Mouse (Mus musculus) intestine, embryonic 14.5 days (tissue): ENCODE results near the gene Camk2g. TPM values are rescaled to one million over a fixed set of nuclear protein-coding genes. Genes with fewer than 3 reads are reported as not detected.

Experiments used
- ATAC-seq: fragments of 200-750 bp; cut with Nextera tagmentation; replicated peaks from 2 replicates; pipeline ENCODE4 v1.8.0; 2017; ENCODE audit warnings: low read depth, moderate number of reproducible peaks, moderate TSS enrichment, moderate library complexity; ENCODE audit not compliant: low FRiP score, low TSS enrichment
- DNase-seq: peaks from one replicate; pipeline ENCODE4 v3.0.0-alpha.2; 2018; ENCODE audit warnings: low spot score
- H3K27ac ChIP-seq: fragments of 300-500 bp; sonication (generic); 2 replicates; pipeline ENCODE4 v1.5.1; 2014; ENCODE audit warnings: low read depth, mild to moderate bottlenecking, control low read depth
- H3K27me3 ChIP-seq: fragments of 300-500 bp; sonication (generic); replicated peaks from 2 replicates; pipeline ENCODE4 v1.6.1; 2014; ENCODE audit warnings: low read length, control low read depth; ENCODE audit not compliant: control insufficient read depth, insufficient read depth
- H3K36me3 ChIP-seq: fragments of 300-500 bp; sonication (generic); 2 replicates; pipeline ENCODE4 v1.6.1; 2014; ENCODE audit warnings: low read length, control low read depth; ENCODE audit not compliant: control insufficient read depth, insufficient read depth
- H3K4me1 ChIP-seq: fragments of 300-500 bp; sonication (generic); replicated peaks from 2 replicates; pipeline ENCODE4 v1.6.1; 2014; ENCODE audit warnings: low read length, control low read depth, mixed read lengths; ENCODE audit not compliant: control insufficient read depth, insufficient read depth
- H3K4me2 ChIP-seq: fragments of 300-500 bp; sonication (generic); 2 replicates; pipeline ENCODE4 v1.6.1; 2014; ENCODE audit warnings: low read length
- H3K4me3 ChIP-seq: fragments of 300-500 bp; sonication (generic); 2 replicates; pipeline ENCODE4 v1.5.1; 2014; ENCODE audit warnings: low read depth, low read length, control low read depth, mixed read lengths
- H3K9ac ChIP-seq: fragments of 300-500 bp; sonication (generic); 2 replicates; pipeline ENCODE4 v1.6.1; 2014; ENCODE audit warnings: mild to moderate bottlenecking, low read length
- H3K9me3 ChIP-seq: fragments of 300-500 bp; sonication (generic); 2 replicates; pipeline ENCODE4 v1.6.1; 2016; ENCODE audit warnings: low read length, control low read depth; ENCODE audit not compliant: control insufficient read depth
- WGBS: fragments of 180-500 bp; shearing (Covaris S2); extraction: QIAGEN DNeasy Blood & Tissue Kit; methylation state at CpG from one replicate; pipeline ENCODE4 v1.1.7; 2014; 5-methylcytosine and 5-hydroxymethylcytosine counted together
- polyA plus RNA-seq: library from polyadenylated mRNA; unstranded; fragments of >200 nt; fragmentation: Nextera tagmentation; extraction: Ambion mirVana; gene quantifications from 2 replicates; pipeline ENCODE4 v1.2.1, GENCODE M21; 2014

The Camk2g gene
- polyA plus RNA-seq, 1 experiment from 2014 or later: 47.6 TPM

- peaks cover 79% of the 10 kb centered on the region for H3K36me3 ChIP-seq
- DNase-seq (no peak), ATAC-seq (no peak)
- WGBS: 85% methylated on average over 5 of the region's 5 CpGs
- H3K4me2 ChIP-seq: no peak overlapping the region
- H3K4me1 ChIP-seq: peaks cover 13% of the 10 kb centered on the region
- H3K27me3 ChIP-seq: no peaks in the 10 kb centered on the region
- H3K4me3 ChIP-seq: no peak overlapping the region
- H3K9me3 ChIP-seq: no peaks in the 10 kb centered on the region
- no peak overlapping the region for H3K9ac ChIP-seq
- H3K27ac ChIP-seq: no peak overlapping the region
Observed at GRCm38 (mm10) chr14:20786020-20786419, 7.9 kb downstream of the Camk2g start.

GRCm38 (mm10) chr14:20785231-20785630, 8.7 kb downstream of the Camk2g start:
- Histone ChIP-seq H3K9ac (no peak overlapping the region), H3K4me2 (no peak overlapping the region), H3K4me3 (no peak overlapping the region), H3K9me3 (no peaks in the 10 kb centered on the region), H3K27me3 (no peaks in the 10 kb centered on the region), H3K36me3 (peaks cover 79% of the 10 kb centered on the region), H3K4me1 (peaks cover 13% of the 10 kb centered on the region), H3K27ac (no peak overlapping the region; the same call in 1 of the 2 replicates)
- 74% methylated on average over 1 of the region's 1 CpGs for WGBS
- ATAC-seq (no peak; the same call in 1 of the 2 replicates), DNase-seq (no peak)

- Histone ChIP-seq H3K4me2 (no peak overlapping the region), H3K27ac (no peak overlapping the region), H3K4me1 (peaks cover 13% of the 10 kb centered on the region), H3K4me3 (no peak overlapping the region), H3K27me3 (no peaks in the 10 kb centered on the region), H3K36me3 (peaks cover 77% of the 10 kb centered on the region), H3K9me3 (no peaks in the 10 kb centered on the region), H3K9ac (no peak overlapping the region)
- 80% methylated on average over 7 of the region's 7 CpGs for WGBS
- ATAC-seq: no peak
- no peak for DNase-seq
Observed at GRCm38 (mm10) chr14:20784708-20785107, 9.2 kb downstream of the Camk2g start.

- no peak for ATAC-seq
- no peak overlapping the region for H3K9ac ChIP-seq
- WGBS: 96% methylated on average over 6 of the region's 6 CpGs
Observed at GRCm38 (mm10) chr14:20783526-20783925, 10.4 kb downstream of the Camk2g start.

GRCm38 (mm10) chr14:20782860-20783259, 11.0 kb downstream of the Camk2g start:
- H3K4me2 ChIP-seq: no peak overlapping the region
- H3K9ac ChIP-seq: no peak overlapping the region
- no peak overlapping the region for H3K27ac ChIP-seq
- ATAC-seq (no peak), DNase-seq (no peak)
- H3K4me3 ChIP-seq: no peak overlapping the region
- peaks cover 71% of the 10 kb centered on the region for H3K36me3 ChIP-seq
- H3K27me3 ChIP-seq: no peaks in the 10 kb centered on the region
- no peaks in the 10 kb centered on the region for H3K9me3 ChIP-seq
- WGBS: 83% methylated on average over 7 of the region's 7 CpGs
- peaks cover 13% of the 10 kb centered on the region for H3K4me1 ChIP-seq

More at GRCm38 (mm10) chr14:20783526-20783925, 10.4 kb downstream of the Camk2g start:
- Histone ChIP-seq H3K4me3 (no peak overlapping the region), H3K27ac (no peak overlapping the region), H3K4me2 (no peak overlapping the region), H3K36me3 (peaks cover 71% of the 10 kb centered on the region), H3K4me1 (peaks cover 13% of the 10 kb centered on the region), H3K27me3 (no peaks in the 10 kb centered on the region), H3K9me3 (no peaks in the 10 kb centered on the region)
- no peak for DNase-seq

GRCm38 (mm10) chr14:20780217-20780616, 13.7 kb downstream of the Camk2g start:
- no peaks in the 10 kb centered on the region; the same call in 1 of the 2 replicates for H3K4me1 ChIP-seq
- H3K9me3 ChIP-seq: no peaks in the 10 kb centered on the region
- H3K9ac ChIP-seq: no peak overlapping the region
- DNase-seq (no peak), ATAC-seq (no peak)
- WGBS: 89% methylated on average over 8 of the region's 8 CpGs
- no peak overlapping the region for H3K27ac ChIP-seq
- no peak overlapping the region for H3K4me2 ChIP-seq
- H3K4me3 ChIP-seq: no peak overlapping the region
- H3K27me3 ChIP-seq: no peaks in the 10 kb centered on the region
- H3K36me3 ChIP-seq: peaks cover 67% of the 10 kb centered on the region

GRCm38 (mm10) chr14:20778496-20778895, 15.4 kb downstream of the Camk2g start:
- 90% methylated on average over 8 of the region's 8 CpGs for WGBS

GRCm38 (mm10) chr14:20775661-20776060, 18.2 kb downstream of the Camk2g start:
- ATAC-seq (no peak), DNase-seq (no peak)
- H3K9me3 ChIP-seq: no peaks in the 10 kb centered on the region
- no peaks in the 10 kb centered on the region for H3K27me3 ChIP-seq
- H3K4me1 ChIP-seq: no peaks in the 10 kb centered on the region; the same call in 1 of the 2 replicates
- peaks cover 33% of the 10 kb centered on the region for H3K36me3 ChIP-seq
- H3K4me3 ChIP-seq: no peak overlapping the region
- H3K27ac ChIP-seq: no peak overlapping the region
- H3K4me2 ChIP-seq: no peak overlapping the region
- no peak overlapping the region for H3K9ac ChIP-seq
- 41% methylated on average over 6 of the region's 6 CpGs for WGBS

More at GRCm38 (mm10) chr14:20778496-20778895, 15.4 kb downstream of the Camk2g start:
- Histone ChIP-seq H3K4me2 (no peak overlapping the region), H3K36me3 (peaks cover 57% of the 10 kb centered on the region), H3K4me3 (no peak overlapping the region), H3K27me3 (no peaks in the 10 kb centered on the region), H3K9ac (no peak overlapping the region), H3K4me1 (no peaks in the 10 kb centered on the region; the same call in 1 of the 2 replicates), H3K27ac (no peak overlapping the region), H3K9me3 (no peaks in the 10 kb centered on the region)
- ATAC-seq: no peak
- no peak for DNase-seq

- Histone ChIP-seq H3K4me3 (no peak overlapping the region), H3K9me3 (no peaks in the 10 kb centered on the region), H3K27ac (no peak overlapping the region), H3K27me3 (no peaks in the 10 kb centered on the region), H3K36me3 (peaks cover 35% of the 10 kb centered on the region), H3K9ac (no peak overlapping the region), H3K4me2 (no peak overlapping the region), H3K4me1 (no peaks in the 10 kb centered on the region; the same call in 1 of the 2 replicates)
- ATAC-seq (no peak; the same call in 1 of the 2 replicates), DNase-seq (no peak)
- 61% methylated on average over 3 of the region's 3 CpGs for WGBS
Observed at GRCm38 (mm10) chr14:20773410-20773809, 20.5 kb downstream of the Camk2g start.
